Mouse (Mus musculus): Measurements from ENCODE around the gene Axdnd1. TPM values are rescaled to one million over a fixed set of nuclear protein-coding genes. Genes with fewer than 3 reads are reported as not detected.

Axdnd1 gene
- polyA plus RNA-seq, 1 experiment from 2014 or later: 0.31 TPM

DNA sequence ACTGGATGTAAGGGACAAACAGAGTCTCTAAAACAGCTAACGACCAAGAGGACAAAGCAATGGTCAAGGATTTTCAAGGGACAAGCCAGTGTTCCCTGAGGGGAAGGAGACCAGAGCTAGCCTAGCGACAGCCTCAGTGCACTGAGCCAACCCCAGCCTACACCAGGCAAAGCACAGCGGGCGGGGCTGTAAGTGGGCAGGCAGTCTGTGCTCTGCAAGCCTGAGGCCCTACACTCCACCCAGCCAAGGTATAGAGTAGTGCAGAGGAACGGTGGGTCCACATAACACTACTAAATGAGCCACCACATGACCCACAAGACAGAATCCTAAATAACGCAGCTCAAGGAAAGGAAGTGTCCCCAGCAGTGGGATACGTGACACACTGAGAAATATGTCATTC is 147.3 kb downstream of the Axdnd1 start:
- H3K36me3 ChIP-seq: no peaks in the 10 kb centered on the region
- no peak overlapping the region for H3K4me2 ChIP-seq
- ATAC-seq (ENCODE audit: insufficient number of reproducible peaks, insufficient read depth, low FRiP score, low TSS enrichment, low read depth): no peak
- H3K27ac ChIP-seq: no peak overlapping the region
- H3K9ac ChIP-seq: no peak overlapping the region
- 56% methylated on average over 7 of the region's 7 CpGs for WGBS
- H3K27me3 ChIP-seq: no peaks in the 10 kb centered on the region
- H3K4me1 ChIP-seq: no peaks in the 10 kb centered on the region; the same call in 1 of the 2 replicates
- no peaks in the 10 kb centered on the region for H3K9me3 ChIP-seq
- no peak overlapping the region for H3K4me3 ChIP-seq

Other genes starting within 250 kb of the Axdnd1 start
- 0.31 and 0.40 TPM in 2 replicates for gene Fam163a, start 216.1 kb downstream of the Axdnd1 start, polyA plus RNA-seq (2015; fragmentation: Nextera tagmentation; extraction: Ambion mirVana)
- 0.43 and 1.3 TPM in 2 replicates for gene Tdrd5, start 117.5 kb downstream of the Axdnd1 start, polyA plus RNA-seq (2015; fragmentation: Nextera tagmentation; extraction: Ambion mirVana)
- gene Nphs2, start 110.4 kb downstream of the Axdnd1 start, polyA plus RNA-seq (2015; fragmentation: Nextera tagmentation; extraction: Ambion mirVana): not detected in 2 replicates
- 975 and 1,206 TPM in 2 replicates for gene Gm2000, start 55.1 kb downstream of the Axdnd1 start, polyA plus RNA-seq (2015; fragmentation: Nextera tagmentation; extraction: Ambion mirVana)
- 24.9 and 30.7 TPM in 2 replicates for gene Soat1, start 53.2 kb upstream of the Axdnd1 start, polyA plus RNA-seq (2015; fragmentation: Nextera tagmentation; extraction: Ambion mirVana)
- 0.25 and 1.3 TPM in 2 replicates for gene Gm10031, start 102.9 kb upstream of the Axdnd1 start, polyA plus RNA-seq (2015; fragmentation: Nextera tagmentation; extraction: Ambion mirVana)
- 5.2 and 5.9 TPM in 2 replicates for gene Abl2, start 137.6 kb upstream of the Axdnd1 start, polyA plus RNA-seq (2015; fragmentation: Nextera tagmentation; extraction: Ambion mirVana)